Mouse (Mus musculus): Measurements from ENCODE around the gene Spata25. TPM values are rescaled to one million over a fixed set of nuclear protein-coding genes. Genes with fewer than 3 reads are reported as not detected.
"Not testable (repeated sequence)": the region's sequence is repeated elsewhere in the genome, so short reads cannot be mapped to it uniquely, and the experiment has no call there.

Spata25 gene
- not detected in 2 replicates for total RNA-seq (2017)

GRCm38 (mm10) chr2:164828437-164828836 lies at the start of gene Spata25:
Spata25 (minus strand) TSS chr2:164828537.
- ATAC-seq (replicated peaks; ENCODE audit: low read depth, poor library complexity, severe bottlenecking): no peak

- not testable (repeated sequence) for ATAC-seq (replicated peaks; ENCODE audit: low read depth, poor library complexity, severe bottlenecking)
These were observed 49.3 kb upstream of the Spata25 start for GRCm38 (mm10) chr2:164877376-164878215.

DNA sequence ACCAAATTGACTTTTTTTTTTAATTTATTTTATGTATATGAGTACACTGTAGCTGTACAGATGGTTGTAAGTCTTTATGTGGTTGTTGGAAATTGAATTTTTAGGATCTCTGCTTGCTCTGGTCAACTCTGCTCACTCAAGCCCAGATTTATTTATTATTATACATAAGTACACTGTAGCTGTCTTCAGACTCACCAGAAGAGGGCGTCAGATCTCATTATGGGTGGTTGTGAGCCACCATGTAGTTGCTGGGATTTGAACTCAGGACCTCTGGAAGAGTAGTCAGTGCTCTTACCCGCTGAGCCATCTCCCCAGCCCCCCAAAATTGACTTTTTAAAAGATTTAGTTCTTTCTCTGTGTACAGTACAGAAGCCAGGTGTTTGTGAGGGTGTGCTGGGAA lies 47.3 kb upstream of the Spata25 start:
- ATAC-seq (replicated peaks; ENCODE audit: low read depth, poor library complexity, severe bottlenecking): not testable (repeated sequence)

- no peak for ATAC-seq (replicated peaks; ENCODE audit: low read depth, poor library complexity, severe bottlenecking)
These were observed 46.0 kb upstream of the Spata25 start for GRCm38 (mm10) chr2:164874239-164874769.

GRCm38 (mm10) chr2:164873621-164874020 lies 45.3 kb upstream of the Spata25 start:
- ATAC-seq (replicated peaks; ENCODE audit: low read depth, poor library complexity, severe bottlenecking): no peak

DNA sequence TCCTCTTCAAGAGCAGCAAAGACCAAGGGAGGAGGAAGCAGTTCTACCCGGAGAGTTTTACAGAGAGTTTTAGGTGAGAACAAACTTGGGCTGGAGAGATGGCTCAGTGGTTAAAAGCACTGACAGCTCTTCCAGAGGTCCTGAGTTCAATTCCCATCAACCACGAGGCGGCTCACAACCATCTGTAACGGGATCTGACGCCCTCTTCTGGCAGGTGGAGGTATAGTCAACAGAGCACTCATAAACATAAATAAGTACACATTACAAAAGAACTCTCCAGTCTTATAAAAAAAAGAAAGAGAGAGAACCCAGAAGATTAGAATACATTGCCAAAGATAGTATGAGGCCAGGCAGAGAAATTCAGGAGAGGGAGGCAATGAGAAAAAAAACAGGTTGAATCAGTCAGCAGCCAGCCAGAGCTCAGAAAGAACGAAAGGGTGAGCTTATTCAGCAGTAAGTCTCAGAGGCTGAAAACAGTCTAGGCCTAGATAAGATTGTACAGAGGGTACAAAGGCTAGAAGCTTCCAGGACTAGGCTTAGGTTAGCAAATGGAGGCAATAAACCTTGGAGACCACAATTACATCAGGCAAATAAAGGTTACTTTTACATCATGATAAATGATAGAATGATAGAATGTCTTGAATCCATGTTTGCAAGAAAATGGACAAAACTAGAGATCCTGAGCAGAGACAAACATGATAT lies 43.4 kb upstream of the Spata25 start:
- no peak for ATAC-seq (replicated peaks; ENCODE audit: low read depth, poor library complexity, severe bottlenecking)

GRCm38 (mm10) chr2:164868491-164868890 lies 40.2 kb upstream of the Spata25 start:
- ATAC-seq (replicated peaks; ENCODE audit: low read depth, poor library complexity, severe bottlenecking): peak; percentile 42; the same call in 1 of the 2 replicates

- ATAC-seq (replicated peaks; ENCODE audit: low read depth, poor library complexity, severe bottlenecking): no peak
These were observed 39.2 kb upstream of the Spata25 start for GRCm38 (mm10) chr2:164867566-164867965.

DNA sequence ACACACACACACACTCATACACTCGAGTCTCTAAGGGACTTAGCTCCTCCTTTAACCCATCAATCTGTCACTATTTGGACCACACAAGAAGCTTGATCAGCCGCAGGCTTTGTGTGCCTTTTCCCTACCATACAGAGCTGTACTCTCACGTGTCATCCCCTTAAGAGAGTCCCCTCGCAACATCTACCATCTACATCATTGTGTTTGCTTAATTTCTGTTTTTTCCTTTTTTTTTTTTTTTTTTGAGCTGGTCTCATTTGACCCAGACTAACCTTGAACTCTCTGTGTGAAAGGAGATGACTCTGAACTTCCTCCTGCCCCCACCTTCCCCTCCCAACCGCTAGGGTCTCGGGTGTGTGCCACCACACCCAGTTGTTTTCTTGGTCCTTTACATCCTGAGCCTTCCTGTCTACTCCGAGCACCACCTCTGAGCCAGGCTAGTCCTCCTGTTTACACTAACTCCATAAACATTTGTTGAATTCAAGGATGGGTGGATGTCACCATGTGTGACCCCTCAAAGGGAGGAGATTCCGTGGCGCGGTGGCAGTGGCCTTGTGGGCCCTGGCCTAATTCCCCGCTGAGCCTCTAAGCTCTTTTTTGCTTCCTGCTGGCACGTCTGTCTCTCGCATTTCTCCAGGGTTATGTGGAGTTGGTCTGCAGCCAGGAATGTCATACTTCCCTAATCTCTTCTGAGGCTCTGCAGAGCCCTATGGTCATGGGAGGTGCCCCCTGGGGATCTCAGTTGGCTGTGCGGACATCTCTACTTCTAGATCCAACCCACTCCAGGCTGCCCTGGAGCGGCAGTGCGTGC lies 38.6 kb upstream of the Spata25 start:
- peak; percentile 64 for ATAC-seq (replicated peaks; ENCODE audit: low read depth, poor library complexity, severe bottlenecking)

DNA sequence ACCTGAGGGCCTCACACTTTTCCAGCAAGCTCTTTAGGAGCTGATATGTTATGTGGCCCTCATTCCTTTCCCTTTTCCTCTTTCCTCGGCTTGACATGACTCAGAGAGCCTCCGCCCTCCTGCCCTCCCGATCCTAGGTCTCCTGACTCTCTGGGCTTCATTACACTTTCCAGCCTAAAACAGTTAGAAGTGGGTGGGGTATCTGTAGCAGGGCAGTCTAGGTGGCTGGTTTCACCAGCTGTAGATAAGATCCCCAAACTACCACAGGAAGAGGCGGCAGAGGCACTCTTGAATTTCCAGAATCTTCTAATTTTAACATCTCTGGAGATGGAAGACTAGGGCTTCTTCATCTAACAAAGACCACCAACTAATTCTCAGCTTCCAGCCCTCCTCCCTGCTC lies 36.3 kb upstream of the Spata25 start:
- ATAC-seq (replicated peaks; ENCODE audit: low read depth, poor library complexity, severe bottlenecking): no peak

- ATAC-seq (replicated peaks; ENCODE audit: low read depth, poor library complexity, severe bottlenecking): not testable (repeated sequence)
These were observed 35.1 kb upstream of the Spata25 start for GRCm38 (mm10) chr2:164863411-164863810.

- peak; percentile 14 for ATAC-seq (replicated peaks; ENCODE audit: low read depth, poor library complexity, severe bottlenecking)
These were observed 34.0 kb upstream of the Spata25 start for GRCm38 (mm10) chr2:164862179-164862861.

DNA sequence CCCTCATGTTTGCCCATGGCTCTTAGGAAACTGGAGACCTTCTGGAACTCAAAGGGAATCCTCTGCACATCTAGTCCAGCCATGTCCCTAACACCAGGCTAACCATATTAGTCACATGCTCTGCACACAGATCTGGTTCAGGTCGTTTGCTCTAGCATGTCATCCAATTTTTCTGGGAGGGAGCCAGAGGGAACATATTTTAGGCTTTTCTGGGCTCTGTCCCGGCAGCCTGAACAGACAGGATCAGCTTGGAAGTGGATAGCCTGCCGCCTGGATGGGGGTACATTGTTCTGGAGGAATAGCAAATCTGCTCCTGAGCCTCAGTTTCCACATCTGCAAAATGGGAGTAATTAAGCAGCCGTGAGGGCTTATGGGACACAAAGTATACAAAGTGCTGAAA lies 32.8 kb upstream of the Spata25 start:
- ATAC-seq (replicated peaks; ENCODE audit: low read depth, poor library complexity, severe bottlenecking): no peak

DNA sequence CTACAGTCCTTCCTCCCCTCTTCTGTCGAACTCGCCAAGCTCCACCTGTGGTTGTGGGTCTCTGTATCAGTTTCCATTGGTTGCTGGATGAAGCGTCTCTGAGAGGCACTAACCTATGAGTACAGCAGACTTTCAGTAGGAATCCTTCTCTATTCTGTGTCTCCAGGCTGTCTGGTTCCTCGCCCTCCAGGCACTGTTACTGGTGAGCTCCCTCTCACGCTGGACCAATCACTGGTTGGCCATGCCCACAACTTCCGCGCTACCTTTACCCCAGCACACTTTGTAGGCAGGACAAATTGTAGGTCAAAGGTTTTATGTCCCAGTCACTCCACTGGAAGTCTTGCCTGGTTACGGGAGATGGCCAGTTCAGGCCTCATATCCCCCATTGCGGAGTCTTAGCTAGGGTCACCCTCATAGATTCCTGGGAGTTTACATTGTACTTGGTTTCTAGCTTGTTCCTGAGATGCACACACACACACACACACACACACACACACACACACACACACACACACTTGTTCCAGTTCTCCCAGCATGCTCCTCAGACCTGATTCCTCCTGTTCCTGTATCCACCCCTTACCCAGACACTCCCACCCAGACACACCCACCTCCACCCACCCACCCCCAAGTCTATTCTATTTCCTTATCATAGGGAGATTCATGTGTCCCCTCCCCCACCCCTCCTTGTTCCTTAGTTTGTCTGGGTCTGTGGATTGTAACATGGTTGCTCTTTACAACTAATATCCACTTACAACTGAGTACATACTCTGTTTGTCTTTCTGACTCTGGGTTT lies 31.5 kb upstream of the Spata25 start:
- no peak for ATAC-seq (replicated peaks; ENCODE audit: low read depth, poor library complexity, severe bottlenecking)

DNA sequence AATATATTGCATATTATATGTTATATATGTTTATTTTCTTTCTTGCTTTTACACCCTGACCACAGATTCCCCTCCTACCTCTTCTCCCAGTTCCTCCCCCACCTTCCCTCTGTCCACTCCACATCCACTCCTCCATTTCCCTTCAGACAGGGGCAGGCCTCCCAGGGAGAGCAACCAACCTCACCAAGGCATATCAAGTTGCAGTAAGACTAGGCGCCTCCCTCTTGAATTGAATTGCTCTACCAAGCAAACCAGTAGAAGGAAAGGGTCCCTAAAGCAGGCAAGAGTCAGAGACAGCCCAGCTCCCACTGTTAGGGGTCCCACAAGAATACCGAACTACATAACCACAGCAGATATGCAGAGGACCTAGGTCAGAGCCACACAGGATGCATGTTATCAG lies 30.8 kb upstream of the Spata25 start:
- no peak for ATAC-seq (replicated peaks; ENCODE audit: low read depth, poor library complexity, severe bottlenecking)

DNA sequence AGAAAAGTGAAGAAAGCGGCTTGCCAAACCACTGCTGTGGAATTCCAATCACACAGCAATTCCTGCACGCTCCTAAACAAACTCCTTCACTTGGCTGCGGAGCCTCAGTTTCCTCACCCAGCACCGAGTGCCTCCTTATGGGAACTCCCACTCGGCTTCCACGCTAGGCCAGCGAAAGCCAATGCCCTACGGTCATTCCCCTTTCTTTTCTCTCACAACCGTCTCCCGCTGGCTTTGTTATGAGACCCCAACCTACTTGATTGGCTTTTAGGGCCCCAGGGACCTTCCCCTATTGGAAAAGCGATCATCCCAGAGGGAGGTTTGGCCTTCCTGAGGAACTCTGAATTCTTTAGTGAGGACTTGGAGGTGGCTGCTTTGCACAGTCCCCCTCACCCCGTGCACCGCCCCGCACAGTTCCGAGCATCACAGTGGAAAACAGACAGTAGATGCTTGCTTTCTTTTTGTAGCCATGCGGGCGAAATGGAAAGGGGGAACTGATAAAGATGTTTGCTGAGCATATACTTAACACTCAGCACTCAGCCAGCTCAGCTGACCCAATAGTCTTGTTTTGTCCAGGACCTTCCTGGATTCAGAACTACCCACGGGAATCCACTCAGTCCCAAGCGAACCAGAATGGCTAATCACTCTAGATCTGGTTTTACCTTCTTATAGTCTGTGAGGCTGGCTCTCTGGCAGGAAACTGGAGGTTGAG lies 29.7 kb upstream of the Spata25 start:
- no peak for ATAC-seq (replicated peaks; ENCODE audit: low read depth, poor library complexity, severe bottlenecking)

- ATAC-seq (replicated peaks; ENCODE audit: low read depth, poor library complexity, severe bottlenecking): peak; percentile 78
These were observed 28.9 kb upstream of the Spata25 start, which contains the start of gene Pltp for GRCm38 (mm10) chr2:164857101-164857821. Pltp (minus strand) TSS chr2:164857711.

Measured in common myeloid progenitor, adult 5-6 weeks (primary cell).